Mouse (Mus musculus): ENCODE results near the gene Akr1c13.
"Not testable (repeated sequence)": the region's sequence is repeated elsewhere in the genome, so short reads cannot be mapped to it uniquely, and the experiment has no call there.

Akr1c13 gene

DNA sequence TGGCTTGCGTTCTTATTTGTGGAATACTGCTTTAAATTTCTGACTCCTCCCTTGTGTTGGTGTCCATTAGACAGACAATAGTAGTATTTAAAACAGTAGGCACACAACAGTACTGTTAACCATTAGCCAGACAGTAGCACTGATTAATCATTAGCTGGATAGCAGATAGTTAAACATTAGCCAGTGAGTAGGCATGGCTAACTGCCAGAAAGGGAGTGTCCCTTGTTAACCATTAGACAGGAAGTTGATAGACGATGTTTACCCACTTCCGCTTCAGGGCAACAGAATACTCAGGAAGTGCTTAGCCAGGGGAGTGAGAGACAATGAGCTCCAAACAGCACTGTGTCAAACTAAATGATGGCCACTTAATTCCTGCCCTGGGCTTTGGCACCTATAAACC lies at the start of gene Akr1c13:
Gene Akr1c13 (plus strand): TSS at position 247 of the 400 bp plus-strand sequence.
- no peak for DNase-seq

DNA sequence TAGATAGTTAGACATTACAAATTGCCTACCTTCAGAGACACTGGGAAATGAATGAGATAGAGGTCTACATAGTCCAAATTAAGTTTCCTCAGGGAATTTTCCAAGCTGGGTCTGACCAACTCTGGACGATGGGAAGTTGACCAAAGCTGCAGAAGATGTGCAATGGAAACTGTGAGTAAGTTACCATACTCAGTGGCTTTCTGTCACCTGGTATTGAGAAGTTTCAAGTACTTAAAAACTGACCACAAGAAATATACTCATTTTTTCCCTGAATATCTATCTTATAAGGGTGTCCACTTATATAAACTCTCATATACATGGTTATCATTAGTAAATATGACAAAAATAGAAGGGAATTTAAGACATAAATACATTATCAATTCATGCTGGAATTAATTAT lies 46.7 kb upstream of the Akr1c13 start:
- no peak for DNase-seq

DNA sequence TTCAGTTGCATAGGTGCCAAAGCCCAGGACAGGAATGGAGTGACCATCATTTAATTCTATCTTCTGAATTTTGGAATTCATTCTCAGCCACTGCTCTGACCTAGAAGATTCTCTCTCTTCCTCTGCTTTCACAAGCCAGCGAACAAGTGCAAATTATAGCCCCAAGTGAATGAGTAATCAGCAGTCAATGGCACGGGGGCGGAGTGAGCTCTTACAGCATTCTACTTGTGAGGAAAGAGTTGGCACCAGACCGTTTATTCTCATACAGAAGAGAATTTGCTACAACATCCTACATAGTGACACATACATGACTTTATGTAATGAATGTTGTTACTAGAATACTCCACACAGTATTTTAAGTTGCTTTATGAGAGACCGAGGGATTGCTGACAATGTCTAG lies 40.4 kb upstream of the Akr1c13 start, which contains the start of gene Akr1c18:
Gene Akr1c18 (minus strand): TSS at position 137 of the 400 bp plus-strand sequence.
- DNase-seq = peak; percentile 38

DNA sequence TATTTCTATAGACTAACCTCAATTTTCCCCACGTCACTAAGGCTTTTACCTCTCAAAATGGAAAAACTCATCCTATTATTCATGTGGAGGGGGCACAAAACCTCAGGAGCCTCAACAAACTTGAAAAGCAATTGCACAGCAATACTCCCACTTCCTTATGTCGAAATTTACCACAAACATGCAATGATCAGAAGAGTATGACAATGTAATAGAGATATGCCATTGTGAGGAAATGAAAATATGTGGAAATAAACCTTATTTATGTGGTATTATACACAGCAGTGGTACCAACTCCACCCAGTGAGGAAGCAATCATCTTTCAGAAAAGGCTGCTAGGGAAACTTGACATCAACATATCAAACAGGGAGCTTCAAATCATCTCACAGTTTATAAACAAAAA lies 38.0 kb upstream of the Akr1c13 start:
- no peak for DNase-seq

DNA sequence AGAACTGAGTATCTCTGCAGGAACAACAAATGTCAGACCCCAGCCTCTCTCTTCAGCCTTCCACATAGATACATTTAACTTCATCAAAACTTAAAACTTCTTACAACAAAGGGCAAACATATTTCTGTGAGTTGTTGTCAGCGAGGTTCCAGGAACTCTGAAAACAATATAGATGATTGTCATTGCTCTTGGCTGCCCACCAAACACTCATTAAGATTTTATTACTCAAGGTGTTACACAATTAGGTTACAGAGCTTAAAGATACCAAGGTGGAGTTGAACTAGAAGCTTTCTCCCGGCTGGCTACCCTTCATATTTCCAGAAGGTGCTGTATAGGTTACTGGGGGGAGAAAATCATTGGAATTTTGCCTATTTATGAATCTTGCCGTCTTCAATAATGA lies 37.4 kb upstream of the Akr1c13 start:
- DNase-seq = no peak

DNA sequence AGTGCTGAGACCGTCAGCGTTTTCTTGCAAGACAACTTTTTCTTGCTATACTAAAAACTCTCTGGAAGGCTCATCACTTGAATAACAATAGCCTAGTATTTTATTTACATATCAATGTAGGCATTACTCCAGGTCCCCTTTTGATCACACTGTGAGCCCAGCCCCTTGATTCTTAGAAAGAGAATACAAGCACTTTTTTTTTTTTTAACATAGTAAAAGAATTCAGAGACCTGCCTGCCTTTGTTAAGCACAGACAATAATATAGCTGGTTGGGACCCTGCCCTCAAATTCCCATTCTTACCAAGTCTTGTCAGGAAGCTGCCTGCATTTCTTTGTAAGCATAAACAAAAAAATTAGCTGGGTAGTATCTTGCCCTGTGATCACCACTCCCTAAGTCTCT lies 35.7 kb upstream of the Akr1c13 start:
- DNase-seq = no peak

DNA sequence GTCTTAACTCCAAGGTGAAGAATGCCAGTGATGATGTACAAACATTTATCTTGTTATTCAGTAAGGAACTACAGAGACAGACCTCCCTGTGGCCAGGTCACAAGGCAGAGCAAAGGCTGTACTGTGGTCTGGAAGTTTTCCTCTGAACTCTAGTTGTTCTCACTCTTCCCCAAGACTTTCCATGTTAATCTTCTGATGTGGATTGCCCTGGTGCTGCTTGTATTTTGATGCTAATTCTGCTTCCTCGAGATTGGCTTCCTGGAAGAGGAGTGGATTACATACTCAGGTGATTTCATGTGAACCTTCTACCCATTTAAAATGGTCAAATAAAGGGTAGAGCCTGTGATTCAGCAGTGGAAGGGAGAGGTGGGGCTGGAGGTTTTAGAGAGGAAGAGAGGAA lies 22.9 kb upstream of the Akr1c13 start:
- DNase-seq = no peak

DNA sequence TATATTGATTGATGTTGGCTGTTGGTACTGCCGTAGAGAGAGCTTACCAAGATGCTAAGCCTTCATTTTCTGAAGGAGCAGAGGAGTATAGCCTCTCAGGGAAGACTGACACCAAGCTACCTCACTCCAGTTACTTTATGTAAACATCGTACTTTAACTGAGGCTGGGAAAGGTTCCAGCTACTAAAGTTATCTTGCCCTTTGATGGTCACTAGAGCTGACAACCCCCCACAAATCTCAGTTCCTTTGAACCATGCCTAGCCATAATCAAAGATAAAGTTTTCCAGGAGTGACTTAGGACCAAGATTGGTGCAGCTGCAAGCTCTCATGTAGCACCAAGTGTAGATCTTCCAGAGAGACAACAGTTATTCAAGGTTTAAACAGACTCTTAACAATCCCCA lies 18.0 kb upstream of the Akr1c13 start:
- no peak for DNase-seq

DNA sequence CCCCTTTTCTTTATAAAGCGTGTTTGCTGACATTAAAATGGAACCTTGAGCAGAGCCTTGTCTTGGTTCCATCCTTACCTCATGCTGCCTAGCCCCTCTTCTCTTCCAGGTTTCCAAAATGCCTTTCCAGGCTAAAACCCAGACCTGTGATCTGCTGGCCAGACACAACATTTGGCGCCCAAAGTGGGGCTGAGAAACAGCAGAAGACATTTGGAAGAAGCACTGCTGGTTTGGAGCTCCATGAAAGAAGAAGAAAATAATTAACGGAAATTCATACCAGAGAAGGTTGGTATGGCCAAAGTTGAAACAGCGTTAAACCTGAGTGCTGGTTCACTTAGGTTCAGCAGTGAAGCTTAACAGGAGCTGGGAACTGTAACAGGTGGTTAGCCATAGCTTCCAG lies 9.6 kb upstream of the Akr1c13 start:
- DNase-seq = not testable (repeated sequence)

DNA sequence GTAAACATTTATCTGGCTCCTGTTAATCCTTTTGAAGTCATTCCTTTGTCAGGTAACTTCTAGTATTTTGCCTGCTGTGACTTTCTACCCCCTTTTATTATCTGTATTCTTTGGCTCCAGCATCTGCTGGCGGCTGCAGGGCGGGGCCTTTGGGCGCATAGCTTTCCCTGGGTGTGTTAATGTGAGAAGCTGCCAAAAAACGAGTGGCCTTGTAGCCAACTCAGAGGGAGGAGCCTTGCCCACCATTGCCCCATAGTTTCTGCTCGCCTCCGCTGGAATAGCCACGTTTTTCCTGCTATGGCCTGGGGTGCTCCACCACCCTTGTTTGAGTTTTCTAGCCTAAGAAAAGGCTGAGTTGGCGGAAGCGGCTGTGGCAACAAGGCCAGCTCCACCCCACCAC lies 7.8 kb upstream of the Akr1c13 start:
- DNase-seq = no peak

DNA sequence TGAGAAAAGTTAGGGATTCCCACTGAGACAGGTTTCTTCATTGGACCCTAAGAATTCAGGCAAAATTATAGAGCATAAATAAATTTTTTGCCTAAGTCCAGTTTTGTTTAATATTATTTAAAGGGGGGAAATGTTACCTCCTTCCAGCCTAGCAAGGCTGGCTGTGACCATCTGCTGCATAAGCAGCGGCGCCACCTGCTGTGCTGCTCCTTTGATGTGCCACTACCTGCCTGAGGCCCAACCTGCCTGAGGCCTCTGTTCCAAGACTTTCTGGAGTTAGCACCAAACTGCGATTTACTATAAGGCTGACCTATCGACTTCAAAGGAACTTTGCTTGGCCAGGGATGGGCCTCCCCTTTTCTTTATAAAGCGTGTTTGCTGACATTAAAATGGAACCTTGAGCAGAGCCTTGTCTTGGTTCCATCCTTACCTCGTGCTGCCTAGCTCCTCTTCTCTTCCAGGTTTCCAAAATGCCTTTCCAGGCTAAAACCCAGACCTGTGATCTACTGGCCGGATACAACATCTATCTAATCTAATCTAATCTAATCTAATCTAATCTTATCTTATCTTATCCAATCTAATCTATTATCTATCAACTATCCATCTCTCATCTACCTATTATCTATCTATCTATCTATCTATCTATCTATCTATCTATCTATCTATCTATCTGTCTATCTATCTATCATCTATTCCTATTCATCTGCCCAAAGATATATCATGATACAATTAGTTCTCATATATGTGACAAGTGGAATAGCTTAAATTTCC lies 4.1 kb upstream of the Akr1c13 start:
- DNase-seq = not testable (repeated sequence)

DNA sequence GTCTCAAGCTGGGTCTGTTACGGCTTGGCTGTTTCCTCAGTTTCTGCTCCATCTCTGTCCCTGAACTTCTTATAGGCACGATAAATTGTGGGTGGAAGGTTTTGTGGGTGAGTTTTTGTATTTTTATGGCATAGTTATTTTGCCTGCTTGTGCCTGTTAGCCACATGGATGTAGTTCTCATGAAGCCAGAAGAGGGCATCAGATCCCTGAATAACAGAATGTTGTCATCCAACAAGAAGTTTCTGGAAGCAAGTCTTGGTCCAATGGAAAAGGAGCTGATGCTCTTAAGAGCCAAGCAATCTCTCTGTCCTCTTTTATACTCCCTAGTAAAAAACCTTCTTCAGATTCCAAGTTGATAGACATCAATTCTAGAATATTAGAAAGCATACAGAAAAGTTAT lies 2.8 kb upstream of the Akr1c13 start:
- no peak for DNase-seq

DNA sequence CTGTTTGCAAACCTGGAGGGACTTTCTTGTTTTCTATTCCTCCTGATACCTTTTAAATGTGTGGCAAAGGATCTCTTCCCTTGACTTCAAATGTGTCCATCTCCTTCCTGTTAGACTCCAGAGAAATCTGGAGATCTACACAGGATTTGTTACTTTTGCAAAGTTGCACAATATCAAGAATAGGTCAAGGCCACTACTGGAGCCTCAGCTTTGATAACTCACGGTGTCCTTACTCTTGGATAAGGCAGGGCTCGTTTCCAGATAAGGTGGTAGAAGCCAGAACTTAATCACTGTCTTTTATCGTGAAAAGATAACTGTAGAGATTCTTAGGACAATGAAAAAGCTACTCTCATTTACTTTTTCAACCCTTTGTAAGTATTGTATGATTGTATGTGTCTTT lies 1.6 kb downstream of the Akr1c13 start:
- no peak for DNase-seq

DNA sequence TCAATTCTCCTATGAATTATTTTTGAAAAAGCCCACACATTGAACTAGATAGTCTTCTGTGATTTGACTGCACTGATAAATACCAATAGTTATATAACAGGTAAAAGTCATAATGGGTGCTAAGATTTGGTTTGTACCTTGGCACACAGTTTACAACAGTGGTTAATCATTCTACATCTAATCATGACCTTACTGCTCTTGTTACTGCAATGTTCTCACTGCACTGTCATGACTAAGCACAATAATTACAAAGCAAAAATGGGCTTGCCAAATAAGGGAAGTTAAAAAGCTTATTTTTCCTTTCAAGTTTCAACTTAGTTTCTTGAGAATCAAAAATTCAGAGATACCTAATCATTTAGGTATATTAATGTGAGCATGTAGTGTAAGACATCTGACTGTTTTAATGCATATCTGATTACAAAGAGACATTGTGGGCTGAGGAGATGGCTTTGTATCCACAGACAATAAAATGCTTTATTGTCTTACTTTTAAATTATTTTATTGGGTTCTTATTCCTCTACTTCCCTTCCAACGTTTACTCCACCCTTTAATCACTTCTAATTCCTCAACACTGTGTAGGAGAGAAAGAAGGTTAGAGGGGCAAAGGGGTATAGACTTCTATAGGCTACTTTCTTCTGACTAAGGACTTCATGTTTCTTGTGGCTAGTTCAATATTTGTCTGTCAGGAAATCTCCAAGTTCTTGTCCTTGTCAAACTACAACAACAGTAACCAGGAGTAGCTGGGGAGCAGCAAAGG lies 15.4 kb downstream of the Akr1c13 start:
- DNase-seq = no peak

DNA sequence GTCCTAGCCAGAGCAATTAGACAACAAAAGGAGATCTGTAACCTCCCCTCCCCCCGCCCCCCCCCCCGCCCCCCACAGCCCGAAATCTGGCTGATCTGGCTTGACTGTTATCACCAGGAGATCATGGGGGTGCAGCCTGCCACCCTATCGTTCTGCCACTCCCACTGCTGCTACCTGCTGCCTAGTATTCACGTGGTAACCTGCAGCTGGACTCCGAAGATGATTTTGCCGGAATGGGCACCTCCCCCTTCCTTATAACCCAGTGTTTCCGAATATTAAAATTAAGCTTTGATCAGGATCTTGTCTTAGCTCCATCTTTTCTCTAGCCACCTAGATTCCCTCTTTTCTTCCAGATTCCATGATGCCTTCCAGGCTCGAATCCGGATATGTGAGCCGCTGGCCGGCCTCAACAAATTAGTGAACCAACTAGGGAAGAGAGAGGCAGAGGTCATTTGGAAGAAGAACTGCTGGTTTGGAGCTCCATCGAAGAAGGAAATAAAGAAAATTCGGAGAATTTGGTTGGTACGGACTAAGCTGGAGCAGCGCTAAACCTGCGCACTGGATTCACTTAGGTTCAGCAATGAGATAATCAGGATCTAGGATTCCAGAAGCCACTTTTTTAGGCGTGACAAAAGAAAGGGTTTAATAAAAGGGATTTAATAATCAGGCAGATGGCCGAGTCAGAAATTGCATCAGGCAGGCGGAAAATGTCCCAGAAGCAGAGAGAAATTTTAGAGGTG lies 20.8 kb downstream of the Akr1c13 start:
- DNase-seq = no peak

DNA sequence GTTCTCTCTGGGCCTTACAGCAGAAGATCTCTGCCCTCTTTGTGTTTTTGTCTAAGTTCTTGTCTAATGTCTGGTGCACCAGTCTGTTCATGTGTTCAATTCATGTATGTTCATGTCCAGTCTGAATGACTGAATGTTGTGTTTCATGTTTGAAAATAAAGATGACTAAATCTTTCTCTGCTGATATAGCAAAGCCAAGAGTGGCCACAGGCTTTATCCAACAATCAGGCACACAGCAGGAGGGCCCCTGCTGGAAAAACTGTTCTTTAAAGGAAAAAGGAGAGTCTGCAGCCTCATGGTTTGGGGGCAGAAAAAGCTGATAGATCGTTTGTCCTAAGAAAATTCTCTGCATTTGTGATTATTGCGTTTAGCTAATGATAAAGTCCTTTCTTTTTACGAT lies 21.4 kb downstream of the Akr1c13 start:
- no peak for DNase-seq

DNA sequence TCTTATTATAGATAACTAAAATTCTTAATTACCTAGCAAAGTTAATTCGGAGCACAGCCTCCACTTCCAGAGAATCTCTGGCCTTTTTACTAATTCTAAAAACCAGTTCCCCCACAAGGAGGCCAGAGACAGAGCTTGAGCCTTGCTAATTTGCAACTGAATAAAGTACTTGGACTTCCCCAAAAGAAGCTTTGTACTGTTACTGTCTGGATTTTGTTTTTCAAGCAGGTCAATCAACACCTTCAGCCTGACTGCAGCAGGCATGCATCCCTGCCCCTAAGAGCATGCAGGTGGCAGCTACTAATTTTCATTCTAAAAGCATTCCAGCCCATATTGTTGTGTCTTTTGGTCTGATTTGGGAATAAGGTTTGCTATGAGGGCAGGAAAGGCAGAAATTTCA lies 24.5 kb downstream of the Akr1c13 start:
- not testable (repeated sequence) for DNase-seq

DNA sequence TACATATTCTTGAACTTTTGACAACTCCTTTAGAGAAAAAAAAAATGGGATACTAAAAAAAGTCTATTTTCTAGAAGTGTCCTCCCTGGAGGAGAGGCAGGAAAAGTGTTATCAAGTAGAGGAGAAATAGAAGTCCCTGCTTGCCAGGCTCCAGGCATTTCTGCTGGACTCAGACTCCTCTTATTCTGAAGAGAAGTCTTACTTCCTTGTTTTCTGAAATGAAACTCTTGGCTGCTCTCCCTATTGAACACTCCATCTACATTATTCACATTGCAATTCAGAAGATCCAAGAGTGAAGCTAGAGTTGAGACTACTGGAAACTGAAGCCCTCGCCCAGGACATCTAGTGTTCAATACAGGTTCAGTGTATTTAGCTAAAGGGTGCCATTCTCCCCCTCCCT lies 37.5 kb downstream of the Akr1c13 start, which contains the start of gene Akr1c19:
Gene Akr1c19 (plus strand): TSS at position 260 of the 400 bp plus-strand sequence.
- no peak for DNase-seq

DNA sequence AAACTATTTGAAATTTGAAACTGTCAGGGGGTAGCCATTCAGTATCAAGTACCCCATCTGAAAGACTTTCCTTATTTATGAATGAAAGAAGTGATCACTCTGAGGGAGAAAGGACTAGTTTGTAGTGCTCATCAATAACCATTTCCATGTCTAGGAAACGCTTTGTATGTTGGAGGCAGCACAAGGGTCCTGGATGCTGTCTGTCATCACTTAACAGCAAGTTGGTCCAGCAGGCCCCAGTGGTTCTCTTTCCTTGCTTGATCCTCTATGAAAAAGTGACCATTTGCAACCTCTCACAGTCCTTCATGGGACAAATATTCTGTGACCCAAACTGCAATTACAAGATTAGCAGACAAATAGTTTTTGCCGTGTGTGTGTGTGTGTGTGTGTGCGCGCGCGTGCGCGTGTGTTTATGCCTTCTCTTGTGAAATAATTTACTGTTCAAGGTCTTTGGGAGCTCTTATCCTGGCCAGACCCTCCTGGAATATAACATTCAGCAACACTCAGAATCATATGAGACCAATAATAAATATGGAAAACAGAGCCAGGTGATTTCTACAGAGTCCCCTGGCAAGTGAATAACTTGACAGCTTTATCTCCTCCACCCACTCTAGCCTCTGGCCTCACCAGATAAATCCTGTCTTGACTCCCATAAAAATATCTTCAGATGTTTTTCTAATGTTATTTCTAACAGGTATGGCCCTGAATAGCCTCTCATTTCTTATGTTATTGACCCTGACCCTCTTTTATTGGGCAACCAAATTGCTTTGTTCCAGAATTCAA lies 40.1 kb downstream of the Akr1c13 start:
- no peak for DNase-seq

DNA sequence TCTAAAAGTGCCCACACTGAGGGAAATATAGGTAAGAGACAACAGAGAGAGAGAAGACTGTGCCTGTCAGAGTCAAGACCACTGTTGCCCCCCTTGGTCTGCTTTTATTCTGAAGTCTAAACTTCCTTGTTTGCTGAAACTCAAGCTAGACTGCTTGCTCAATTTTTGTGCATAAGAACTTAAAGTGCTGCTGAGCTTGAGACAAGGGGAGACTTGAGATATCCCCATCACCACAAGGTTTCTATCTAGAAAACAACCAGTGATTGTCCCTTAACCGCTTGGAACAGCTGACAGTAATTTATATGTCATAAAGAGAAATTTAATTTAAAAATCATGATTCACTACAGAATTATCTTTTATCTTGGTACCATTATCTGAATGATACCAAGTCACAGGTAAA lies 42.2 kb downstream of the Akr1c13 start:
- DNase-seq = no peak

DNA sequence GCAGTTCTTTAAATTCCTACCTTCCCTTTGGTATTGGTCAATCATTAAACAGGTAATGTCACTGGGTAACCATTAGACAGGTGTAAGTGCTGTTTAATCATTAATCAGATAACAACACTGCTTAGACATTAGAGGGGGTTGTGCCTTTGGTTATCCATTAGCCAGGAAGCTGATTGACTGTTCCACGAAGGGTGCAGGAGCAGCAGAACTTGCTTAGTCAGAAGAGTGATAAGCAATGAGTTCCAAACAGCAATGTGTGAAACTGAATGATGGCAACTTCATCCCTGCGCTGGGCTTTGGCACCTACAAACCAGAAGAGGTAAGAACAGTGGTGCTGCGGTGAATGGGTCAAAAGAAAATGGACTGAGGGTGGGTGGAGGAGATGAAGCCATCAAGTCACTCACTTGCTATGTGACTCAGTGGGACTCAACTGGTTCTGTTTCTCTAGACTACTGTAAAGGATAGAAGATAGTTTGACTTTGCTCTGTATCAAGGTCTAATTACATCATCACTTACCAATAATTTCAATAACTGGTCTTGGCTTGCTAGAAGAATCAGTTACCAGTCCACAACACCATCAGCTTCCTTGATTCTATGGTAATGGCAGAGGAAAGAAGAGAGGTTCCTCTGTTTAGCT lies 42.7 kb downstream of the Akr1c13 start:
- no peak for DNase-seq

DNA sequence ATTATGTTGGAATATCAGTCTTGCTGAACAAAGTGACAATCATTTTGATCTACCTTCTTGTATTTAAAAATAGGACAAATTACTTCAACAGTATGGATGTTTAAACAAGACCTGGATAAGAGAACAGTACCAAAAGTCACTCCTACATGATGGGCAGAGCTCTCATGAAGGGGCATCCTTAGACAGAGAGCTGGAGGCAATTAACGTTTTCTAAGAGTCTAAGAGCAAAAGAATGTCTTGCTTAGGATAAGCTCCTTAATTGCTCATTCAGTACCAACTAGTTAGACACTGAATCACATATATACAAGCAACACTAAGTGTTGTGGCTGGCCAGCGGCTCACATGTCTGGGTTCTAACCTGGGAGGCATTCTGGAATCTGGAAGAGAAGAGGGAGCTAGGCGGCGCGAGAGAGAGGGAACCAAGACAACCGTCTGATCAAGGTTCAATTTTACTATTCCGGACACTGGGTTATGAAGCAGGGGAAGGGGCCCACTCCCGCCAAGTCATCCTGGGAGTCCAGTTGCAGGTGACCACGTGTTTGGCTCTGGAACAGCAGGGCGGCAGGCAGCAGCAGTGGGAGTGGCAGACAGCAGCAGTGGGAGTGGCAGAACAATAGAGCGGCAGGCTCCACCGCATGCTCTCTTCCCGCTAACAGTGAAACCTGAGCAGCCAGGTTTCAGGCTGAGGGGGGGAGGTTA lies 54.1 kb downstream of the Akr1c13 start:
- no peak for DNase-seq
